Mouse (Mus musculus) embryonic facial prominence, embryonic 11.5 days (tissue): ENCODE measurements around the gene Ints7. TPM values are rescaled to one million over a fixed set of nuclear protein-coding genes. Genes with fewer than 3 reads are reported as not detected.
A peak's percentile ranks its signal among the peaks of the same experiment; 100 is the strongest.

Source experiments
- ATAC-seq: fragments of 200-750 bp; cut with Nextera tagmentation; replicated peaks from 2 replicates; pipeline ENCODE4 v1.8.0; 2017; ENCODE audit warnings: low read depth; ENCODE audit not compliant: insufficient number of reproducible peaks, low FRiP score, low TSS enrichment
- DNase-seq: peaks from one replicate; pipeline ENCODE4 v3.0.0-alpha.2; 2015; ENCODE audit warnings: low spot score
- H3K27ac ChIP-seq: fragments of 300-500 bp; sonication (generic); replicated peaks from 2 replicates; pipeline ENCODE4 v1.5.1; 2014; ENCODE audit warnings: mild to moderate bottlenecking, low read depth, low read length, control low read depth
- H3K27me3 ChIP-seq: fragments of 300-500 bp; sonication (generic); 2 replicates; pipeline ENCODE4 v1.6.1; 2014; ENCODE audit warnings: mild to moderate bottlenecking, low read length, moderate library complexity, mixed read lengths; ENCODE audit not compliant: control insufficient read depth, insufficient read depth
- H3K36me3 ChIP-seq: fragments of 300-500 bp; sonication (generic); replicated peaks from 2 replicates; pipeline ENCODE4 v1.6.1; 2014; ENCODE audit warnings: low read depth, mild to moderate bottlenecking, low read length, moderate library complexity, mixed read lengths; ENCODE audit not compliant: control insufficient read depth, insufficient read depth
- H3K4me1 ChIP-seq: fragments of 300-500 bp; sonication (generic); 2 replicates; pipeline ENCODE4 v1.6.1; 2014; ENCODE audit warnings: low read length, mixed read lengths; ENCODE audit not compliant: control insufficient read depth, insufficient read depth
- H3K4me2 ChIP-seq: fragments of 300-500 bp; sonication (generic); 2 replicates; pipeline ENCODE4 v1.6.1; 2014; ENCODE audit warnings: low read depth, mild to moderate bottlenecking, control low read depth, low read length, moderate library complexity
- H3K4me3 ChIP-seq: fragments of 300-500 bp; sonication (generic); 2 replicates; pipeline ENCODE4 v1.5.1; 2014; ENCODE audit warnings: low read depth, low read length, control low read depth
- H3K9ac ChIP-seq: fragments of 300-500 bp; sonication (generic); replicated peaks from 2 replicates; pipeline ENCODE4 v1.6.1; 2014; ENCODE audit warnings: mild to moderate bottlenecking, control low read depth, low read length
- H3K9me3 ChIP-seq: fragments of 300-500 bp; sonication (generic); replicated peaks from 2 replicates; pipeline ENCODE4 v1.6.1; 2016; ENCODE audit warnings: mild to moderate bottlenecking, low read length, inconsistent platforms, mixed read lengths; ENCODE audit not compliant: control insufficient read depth
- WGBS: fragments of 180-500 bp; shearing (Covaris S2); extraction: QIAGEN DNeasy Blood & Tissue Kit; methylation state at CpG from one replicate; pipeline ENCODE4 v1.1.7; 2014; 5-methylcytosine and 5-hydroxymethylcytosine counted together
- polyA plus RNA-seq: library from polyadenylated mRNA; unstranded; fragments of >200 nt; fragmentation: Nextera tagmentation; extraction: Ambion mirVana; gene quantifications from 2 replicates; pipeline ENCODE4 v1.2.1, GENCODE M21; 2014

Gene Ints7
- polyA plus RNA-seq, result 53.4 and 54.6 TPM in 2 replicates

DNA sequence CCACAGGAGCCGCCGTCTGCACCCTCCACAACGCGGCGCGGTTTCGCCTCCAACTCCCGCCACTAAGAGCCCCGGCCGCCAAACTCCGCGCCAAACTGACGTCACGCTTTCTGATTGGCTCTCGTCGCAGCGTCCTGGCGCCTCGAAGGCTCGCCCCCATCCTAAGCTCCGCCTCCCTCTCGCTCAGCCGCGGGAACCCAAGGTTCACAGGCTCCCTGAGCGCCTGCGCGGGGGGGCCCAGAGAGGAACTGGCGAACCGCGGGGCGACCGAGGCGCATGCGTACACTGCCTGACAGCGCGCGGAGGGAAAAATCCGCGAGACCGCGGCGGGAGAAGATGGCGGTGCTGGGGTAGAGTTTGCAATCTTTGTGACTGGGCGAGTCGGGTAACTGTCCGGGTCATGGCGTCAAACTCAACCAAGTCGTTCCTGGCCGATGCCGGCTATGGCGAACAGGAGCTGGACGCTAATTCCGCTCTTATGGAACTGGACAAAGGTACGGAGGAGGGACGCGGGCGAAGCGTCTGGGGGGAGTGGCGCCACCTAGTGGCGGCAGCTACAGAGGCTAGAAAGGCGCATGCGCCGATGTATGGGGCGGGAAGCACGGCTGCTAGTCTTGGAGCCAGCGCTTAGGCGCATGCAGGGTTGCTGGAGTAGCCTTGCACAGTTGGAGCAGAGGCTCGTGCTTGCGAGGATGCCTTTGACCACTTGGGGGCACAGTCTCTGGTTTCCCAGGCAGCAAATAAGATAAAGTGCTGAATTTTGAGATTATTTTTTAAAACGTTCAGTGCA lies at the start of gene Ints7, which contains the start of gene Dtl:
Gene Ints7, plus strand, starts transcription at position 179 of the 790 bp plus-strand sequence.
Gene Dtl, minus strand, starts transcription at position 87 of the 790 bp plus-strand sequence.
- peak within 1 kb of the TSS; percentile 90 for H3K27ac ChIP-seq
- no peaks in the 10 kb centered on the region for H3K9me3 ChIP-seq
- WGBS, result under 1% methylated on average over 70 of the region's 70 CpGs
- peaks cover 2% of the 10 kb centered on the region; the same call in 1 of the 2 replicates for H3K4me1 ChIP-seq
- H3K4me2 ChIP-seq, result peak within 1 kb of the TSS; percentile 55
- peak within 1 kb of the TSS; percentile 89 for H3K9ac ChIP-seq
- no peaks in the 10 kb centered on the region for H3K27me3 ChIP-seq
- ATAC-seq (peak; percentile 99), DNase-seq (peak; percentile 100)
- no peaks in the 10 kb centered on the region for H3K36me3 ChIP-seq
- peak within 1 kb of the TSS; percentile 91 for H3K4me3 ChIP-seq

DNA sequence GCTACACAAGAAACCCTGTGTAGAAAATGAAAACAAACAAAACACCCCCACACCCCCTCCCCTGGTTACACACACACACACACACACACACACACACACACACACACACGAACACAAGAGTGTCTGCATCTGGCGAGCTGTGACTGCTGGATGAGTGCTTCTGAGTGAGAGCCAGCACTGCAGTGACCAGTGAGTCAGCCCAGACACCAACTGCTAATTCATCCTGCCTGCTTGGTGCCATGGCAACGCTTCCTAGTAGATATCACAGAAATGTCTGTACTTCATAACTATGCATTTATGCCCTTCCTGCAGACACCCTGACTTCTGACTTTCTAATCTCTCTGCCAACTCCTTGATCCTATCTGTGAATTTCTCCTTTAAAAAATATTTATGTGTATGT lies 48.3 kb upstream of the Ints7 start:
- WGBS, result 79% methylated on average over 3 of the region's 3 CpGs
- Histone ChIP-seq H3K4me3 (no peak overlapping the region), H3K27ac (no peak overlapping the region), H3K27me3 (no peaks in the 10 kb centered on the region), H3K9me3 (no peaks in the 10 kb centered on the region), H3K36me3 (no peaks in the 10 kb centered on the region), H3K4me1 (no peaks in the 10 kb centered on the region), H3K4me2 (no peak overlapping the region), H3K9ac (no peak overlapping the region)
- no peak for DNase-seq
- no peak for ATAC-seq

DNA sequence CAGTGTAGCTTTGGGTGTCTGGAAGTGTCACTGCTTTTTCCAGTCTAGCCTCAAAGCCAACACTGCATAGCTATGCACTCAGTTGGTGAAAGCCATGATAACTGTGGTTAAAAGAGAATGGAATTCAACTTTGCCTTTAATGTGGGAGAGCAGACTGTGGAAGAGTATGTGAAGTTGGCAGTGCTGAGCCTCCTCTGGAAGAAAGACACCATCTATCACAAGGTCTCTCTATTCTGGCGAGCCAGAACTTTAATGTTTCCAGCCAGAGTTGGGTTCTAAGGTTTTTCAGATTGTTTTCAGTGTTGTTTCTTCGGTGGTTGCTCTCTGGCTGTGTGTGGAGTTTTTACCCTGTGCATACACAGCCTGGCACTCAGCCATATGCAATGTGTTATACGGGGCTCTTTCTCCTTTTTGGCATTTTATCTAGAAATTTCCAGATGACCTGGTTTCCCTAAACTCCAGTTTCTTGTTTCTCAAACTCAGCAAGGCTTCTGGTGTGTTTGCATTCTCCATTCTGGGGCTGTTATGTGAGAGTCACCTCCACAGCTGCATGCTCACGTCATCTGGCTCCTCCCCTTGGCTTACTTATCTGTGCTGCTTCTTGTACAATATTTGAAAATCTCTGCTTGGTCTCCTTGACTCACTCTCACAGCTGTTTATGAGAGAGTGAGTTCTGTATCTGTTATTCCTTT lies 47.4 kb upstream of the Ints7 start:
- Histone ChIP-seq H3K4me2 (no peak overlapping the region), H3K9ac (no peak overlapping the region), H3K27me3 (no peaks in the 10 kb centered on the region), H3K4me3 (no peak overlapping the region), H3K36me3 (no peaks in the 10 kb centered on the region), H3K4me1 (no peaks in the 10 kb centered on the region), H3K9me3 (no peaks in the 10 kb centered on the region), H3K27ac (no peak overlapping the region)
- ATAC-seq (no peak), DNase-seq (no peak)
- 76% methylated on average over 4 of the region's 4 CpGs for WGBS

DNA sequence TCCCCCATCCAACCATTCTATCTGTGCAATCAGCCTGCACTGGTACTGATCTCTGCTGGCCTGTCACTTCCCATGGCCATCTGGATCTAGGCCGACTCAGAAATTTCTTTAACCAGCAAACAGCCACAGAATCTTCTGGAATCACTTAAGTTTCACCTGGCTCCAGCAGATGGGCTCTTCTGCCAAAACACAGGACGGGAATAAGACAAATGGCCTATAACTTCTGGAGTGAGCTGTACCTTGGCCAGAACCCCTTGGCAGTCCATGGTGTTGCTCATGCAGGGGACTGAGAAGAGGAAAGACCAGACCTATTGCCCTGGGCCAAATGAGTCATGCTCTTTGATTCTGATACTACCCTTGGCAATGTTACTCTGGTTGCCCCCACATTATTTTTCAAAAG lies 46.0 kb upstream of the Ints7 start:
- Histone ChIP-seq H3K4me3 (no peak overlapping the region), H3K4me2 (no peak overlapping the region), H3K4me1 (no peaks in the 10 kb centered on the region), H3K9ac (no peak overlapping the region), H3K36me3 (no peaks in the 10 kb centered on the region), H3K27ac (no peak overlapping the region), H3K27me3 (no peaks in the 10 kb centered on the region), H3K9me3 (no peaks in the 10 kb centered on the region)
- DNase-seq (no peak), ATAC-seq (no peak)
- WGBS, result 78% methylated on average over 2 of the region's 2 CpGs

DNA sequence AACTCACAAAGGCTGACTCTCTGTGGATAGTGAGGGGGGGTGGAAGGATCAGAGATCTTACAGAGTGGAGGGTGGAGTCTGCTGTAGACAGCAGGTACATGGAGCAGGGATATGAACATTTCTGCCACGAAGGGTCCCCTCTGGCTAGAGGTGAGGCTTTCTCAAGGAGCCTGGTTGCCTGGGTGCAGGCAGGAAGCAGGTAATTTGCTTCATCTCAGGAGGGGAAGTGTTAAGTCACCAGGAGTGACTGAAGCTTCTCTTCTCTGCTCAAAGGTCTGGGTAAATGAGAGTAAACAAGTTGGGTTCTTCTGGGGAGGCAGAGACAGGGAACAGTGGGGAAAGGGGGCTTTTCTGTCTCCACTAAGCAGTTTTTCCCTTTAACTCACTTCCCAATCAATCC lies 44.4 kb upstream of the Ints7 start:
- no peak overlapping the region for H3K9ac ChIP-seq
- H3K27me3 ChIP-seq, result no peaks in the 10 kb centered on the region
- ATAC-seq (no peak; the same call in 1 of the 2 replicates), DNase-seq (no peak)
- WGBS, result 48% methylated on average over 1 of the region's 1 CpGs
- H3K4me1 ChIP-seq, result no peaks in the 10 kb centered on the region
- no peak overlapping the region for H3K4me2 ChIP-seq
- no peak overlapping the region for H3K27ac ChIP-seq
- no peaks in the 10 kb centered on the region for H3K36me3 ChIP-seq
- no peaks in the 10 kb centered on the region for H3K9me3 ChIP-seq
- no peak overlapping the region for H3K4me3 ChIP-seq

DNA sequence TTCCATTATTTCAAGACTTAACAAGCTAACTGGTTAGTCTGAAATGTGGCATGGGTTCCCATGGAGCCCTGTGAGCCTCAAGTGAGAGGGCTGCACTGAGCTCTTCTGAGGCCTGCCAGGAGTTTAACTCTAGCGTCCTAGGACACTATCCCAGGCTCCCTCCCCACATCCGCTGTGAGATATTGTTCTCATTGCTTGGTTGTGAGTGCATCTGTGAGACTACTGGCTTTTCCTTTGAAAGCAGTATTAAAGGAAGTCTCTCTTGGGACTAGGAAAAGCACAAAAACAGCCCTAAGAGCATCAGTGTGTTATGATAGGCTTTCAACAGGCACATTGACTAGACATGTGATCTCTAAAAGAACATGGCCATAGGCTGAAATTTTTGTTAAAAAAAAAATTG lies 40.5 kb upstream of the Ints7 start:
- ATAC-seq (no peak), DNase-seq (no peak)
- H3K36me3 ChIP-seq, result no peaks in the 10 kb centered on the region
- no peaks in the 10 kb centered on the region for H3K4me1 ChIP-seq
- no peak overlapping the region for H3K9ac ChIP-seq
- H3K27ac ChIP-seq, result no peak overlapping the region
- WGBS, result 59% methylated on average over 2 of the region's 2 CpGs
- no peak overlapping the region for H3K4me2 ChIP-seq
- no peaks in the 10 kb centered on the region for H3K27me3 ChIP-seq
- no peak overlapping the region for H3K4me3 ChIP-seq
- no peaks in the 10 kb centered on the region for H3K9me3 ChIP-seq

DNA sequence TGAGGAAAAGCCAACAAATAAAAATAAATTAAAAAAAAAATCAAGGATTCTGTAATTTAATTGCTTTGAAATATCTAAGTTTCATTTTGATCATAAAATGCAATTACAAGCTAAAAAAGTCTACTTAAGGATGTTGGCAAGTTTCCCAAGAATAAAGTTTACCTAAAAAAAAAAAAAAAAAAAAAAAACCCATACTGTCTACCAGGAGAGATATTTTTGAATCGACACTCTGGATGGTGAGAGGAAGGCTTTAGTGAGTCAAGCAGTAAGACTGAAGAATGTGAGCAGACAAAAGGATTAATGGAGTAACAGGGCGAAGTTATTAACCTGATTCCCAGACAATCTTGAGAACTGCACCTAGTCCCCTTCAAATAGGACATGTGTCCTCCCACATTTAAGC lies 35.1 kb upstream of the Ints7 start:
- no peak for ATAC-seq
- WGBS, result 85% methylated on average over 2 of the region's 2 CpGs
- no peaks in the 10 kb centered on the region for H3K9me3 ChIP-seq
- H3K27ac ChIP-seq, result no peak overlapping the region
- H3K36me3 ChIP-seq, result peaks cover 3% of the 10 kb centered on the region; the same call in 1 of the 2 replicates
- no peak for DNase-seq
- no peak overlapping the region for H3K9ac ChIP-seq
- no peaks in the 10 kb centered on the region for H3K4me1 ChIP-seq
- H3K4me3 ChIP-seq, result no peak overlapping the region
- no peak overlapping the region for H3K4me2 ChIP-seq
- H3K27me3 ChIP-seq, result no peaks in the 10 kb centered on the region

DNA sequence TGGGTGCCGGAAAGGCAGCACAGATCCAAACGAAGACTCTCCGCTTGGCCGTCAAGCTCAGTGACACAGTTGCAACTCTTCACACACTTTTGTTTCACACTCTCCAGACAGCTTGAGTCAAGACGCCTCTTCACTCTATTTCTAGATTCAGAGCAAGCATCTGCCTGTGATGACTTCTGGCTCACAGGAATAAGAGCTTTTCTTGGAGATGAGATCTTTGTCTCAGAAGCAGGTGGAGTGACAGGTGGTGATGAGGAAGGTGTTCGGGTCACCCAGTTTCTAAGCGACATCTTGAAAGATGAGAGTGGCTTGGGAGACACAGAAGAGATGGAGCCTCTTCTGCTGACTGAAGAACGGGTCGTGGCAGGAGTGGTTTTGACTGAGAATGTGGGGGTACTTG lies 34.4 kb upstream of the Ints7 start:
- H3K36me3 ChIP-seq, result peaks cover 3% of the 10 kb centered on the region
- DNase-seq (no peak), ATAC-seq (no peak)
- no peaks in the 10 kb centered on the region for H3K27me3 ChIP-seq
- H3K9me3 ChIP-seq, result no peaks in the 10 kb centered on the region
- H3K4me3 ChIP-seq, result no peak overlapping the region
- no peak overlapping the region for H3K27ac ChIP-seq
- H3K4me1 ChIP-seq, result no peaks in the 10 kb centered on the region
- no peak overlapping the region for H3K9ac ChIP-seq
- H3K4me2 ChIP-seq, result no peak overlapping the region
- WGBS, result 88% methylated on average over 9 of the region's 9 CpGs
